Mouse (Mus musculus) neural tube, embryonic 11.5 days (tissue): ENCODE results near the gene Bola1. TPM values are rescaled to one million over a fixed set of nuclear protein-coding genes. Genes with fewer than 3 reads are reported as not detected.
"Not testable (repeated sequence)": the region's sequence is repeated elsewhere in the genome, so short reads cannot be mapped to it uniquely, and the experiment has no call there.

Source experiments
- ATAC-seq: fragments of 200-750 bp; cut with Nextera tagmentation; 2 replicates; pipeline ENCODE4 v1.8.0; 2017; ENCODE audit warnings: moderate number of reproducible peaks, mild to moderate bottlenecking, moderate TSS enrichment, moderate library complexity; ENCODE audit not compliant: insufficient read depth, low FRiP score, low TSS enrichment
- DNase-seq: peaks from one replicate; pipeline ENCODE4 v3.0.0-alpha.2; 2015; ENCODE audit warnings: low spot score
- H3K27ac ChIP-seq: fragments of 300-500 bp; sonication (generic); 2 replicates; pipeline ENCODE4 v1.5.1; 2014; ENCODE audit warnings: low read depth, mild to moderate bottlenecking, low read length
- H3K27me3 ChIP-seq: fragments of 300-500 bp; sonication (generic); 2 replicates; pipeline ENCODE4 v1.6.1; 2014; ENCODE audit warnings: mild to moderate bottlenecking, low read length, mixed read lengths; ENCODE audit not compliant: control insufficient read depth, insufficient read depth
- H3K36me3 ChIP-seq: fragments of 300-500 bp; sonication (generic); 2 replicates; pipeline ENCODE4 v1.6.1; 2014; ENCODE audit warnings: mild to moderate bottlenecking, low read length, moderate library complexity, mixed read lengths; ENCODE audit not compliant: control insufficient read depth, insufficient read depth
- H3K4me1 ChIP-seq: fragments of 300-500 bp; sonication (generic); 2 replicates; pipeline ENCODE4 v1.6.1; 2014; ENCODE audit warnings: low read length, mixed read lengths; ENCODE audit not compliant: control insufficient read depth, insufficient read depth
- H3K4me2 ChIP-seq: fragments of 300-500 bp; sonication (generic); 2 replicates; pipeline ENCODE4 v1.6.1; 2014; ENCODE audit warnings: low read depth, mild to moderate bottlenecking, moderate library complexity
- H3K4me3 ChIP-seq: fragments of 300-500 bp; sonication (generic); 2 replicates; pipeline ENCODE4 v1.5.1; 2014; ENCODE audit warnings: low read depth, low read length
- H3K9ac ChIP-seq: fragments of 300-500 bp; sonication (generic); 2 replicates; pipeline ENCODE4 v1.6.1; 2014; ENCODE audit warnings: mild to moderate bottlenecking, low read length
- H3K9me3 ChIP-seq: fragments of 300-500 bp; sonication (generic); 2 replicates; pipeline ENCODE4 v1.6.1; 2016; ENCODE audit warnings: low read length; ENCODE audit not compliant: control insufficient read depth
- WGBS: fragments of 180-500 bp; shearing (Covaris S2); extraction: QIAGEN DNeasy Blood & Tissue Kit; methylation state at CpG from one replicate; pipeline ENCODE4 v1.1.7; 2014; 5-methylcytosine and 5-hydroxymethylcytosine counted together
- polyA plus RNA-seq: library from polyadenylated mRNA; unstranded; fragments of >200 nt; fragmentation: Nextera tagmentation; extraction: Ambion mirVana; gene quantifications from 2 replicates; pipeline ENCODE4 v1.2.1, GENCODE M21; 2014

Bola1 gene
- polyA plus RNA-seq, 1 experiment from 2014 or later, result 70.4 TPM

- H3K27ac ChIP-seq, result peak overlapping the region; percentile 86; the same call in 1 of the 2 replicates
- H3K9ac ChIP-seq, result peak overlapping the region; percentile 7; the same call in 1 of the 2 replicates
- peaks cover 7% of the 10 kb centered on the region; the same call in 1 of the 2 replicates for H3K4me1 ChIP-seq
- ATAC-seq (no peak), DNase-seq (no peak)
- H3K4me3 ChIP-seq, result no peak overlapping the region
- H3K27me3 ChIP-seq, result no peaks in the 10 kb centered on the region
- H3K9me3 ChIP-seq, result no peaks in the 10 kb centered on the region
- no peaks in the 10 kb centered on the region for H3K36me3 ChIP-seq
- WGBS, result 83% methylated on average over 7 of the region's 7 CpGs
- H3K4me2 ChIP-seq, result peak overlapping the region; percentile 56; the same call in 1 of the 2 replicates
These were observed 24.5 kb upstream of the Bola1 start for GRCm38 (mm10) chr3:96243921-96244572.

- Histone ChIP-seq H3K4me3 (no peak overlapping the region), H3K27ac (peak overlapping the region; percentile 63), H3K27me3 (no peaks in the 10 kb centered on the region), H3K9ac (peak overlapping the region; percentile 20), H3K4me1 (peaks cover 13% of the 10 kb centered on the region), H3K9me3 (no peaks in the 10 kb centered on the region), H3K4me2 (peak overlapping the region; percentile 31), H3K36me3 (no peaks in the 10 kb centered on the region)
- no peak for ATAC-seq
- no peak for DNase-seq
- WGBS, result 78% methylated on average over 9 of the region's 9 CpGs
These were observed 21.3 kb upstream of the Bola1 start for GRCm38 (mm10) chr3:96240799-96241197.

- H3K27me3 ChIP-seq, H3K36me3 ChIP-seq, H3K9me3 ChIP-seq: not testable (repeated sequence)
- peaks cover 13% of the 10 kb centered on the region for H3K4me1 ChIP-seq
- peak within 1 kb of the TSS; percentile 13 for H3K4me3 ChIP-seq
- 5% methylated on average over 25 of the region's 85 CpGs for WGBS
- H3K9ac ChIP-seq, result peak within 1 kb of the TSS; percentile 20
- peak; percentile 75 for DNase-seq
- peak; percentile 84 for ATAC-seq
- H3K27ac ChIP-seq, result peak within 1 kb of the TSS; percentile 63
- H3K4me2 ChIP-seq, result peak within 1 kb of the TSS; percentile 31
These were observed 20.7 kb upstream of the Bola1 start, which contains the start of gene Hist2h2aa2 for GRCm38 (mm10) chr3:96239949-96240798. TSS of gene Hist2h2aa2 (minus strand) at chr3:96240276.

GRCm38 (mm10) chr3:96238954-96239793, 19.7 kb upstream of the Bola1 start, which contains the start of gene Hist2h3c2:
TSS of gene Hist2h3c2 (minus strand) at chr3:96239127.
- peak within 1 kb of the TSS; percentile 82 for H3K9ac ChIP-seq
- peak within 1 kb of the TSS; percentile 84 for H3K27ac ChIP-seq
- ATAC-seq, result peak; percentile 91
- H3K4me2 ChIP-seq, result peak within 1 kb of the TSS; percentile 51
- H3K9me3 ChIP-seq, H3K36me3 ChIP-seq, H3K27me3 ChIP-seq, DNase-seq: not testable (repeated sequence)
- H3K4me3 ChIP-seq, result peak within 1 kb of the TSS; percentile 42
- H3K4me1 ChIP-seq, result peaks cover 10% of the 10 kb centered on the region
- 0% methylated on average over 19 of the region's 68 CpGs for WGBS

GRCm38 (mm10) chr3:96237904-96238511, 18.5 kb upstream of the Bola1 start:
- DNase-seq, result peak; percentile 49

GRCm38 (mm10) chr3:96237335-96237903, 17.9 kb upstream of the Bola1 start:
- peak; percentile 43 for DNase-seq
- peak overlapping the region; percentile 84 for H3K27ac ChIP-seq
- peak overlapping the region; percentile 51 for H3K4me2 ChIP-seq
- H3K4me3 ChIP-seq, result peak overlapping the region; percentile 42
- WGBS, result 28% methylated on average over 7 of the region's 7 CpGs
- H3K27me3 ChIP-seq, result no peaks in the 10 kb centered on the region
- H3K9me3 ChIP-seq, result no peaks in the 10 kb centered on the region
- no peaks in the 10 kb centered on the region for H3K36me3 ChIP-seq
- H3K9ac ChIP-seq, result peak overlapping the region; percentile 82
- no peak for ATAC-seq
- peaks cover 9% of the 10 kb centered on the region for H3K4me1 ChIP-seq

More at GRCm38 (mm10) chr3:96237904-96238511, 18.5 kb upstream of the Bola1 start:
- Histone ChIP-seq H3K4me1 (peaks cover 9% of the 10 kb centered on the region), H3K9me3 (no peaks in the 10 kb centered on the region), H3K27me3 (no peaks in the 10 kb centered on the region), H3K9ac (peak overlapping the region; percentile 82), H3K36me3 (no peaks in the 10 kb centered on the region), H3K4me3 (peak overlapping the region; percentile 42), H3K4me2 (peak overlapping the region; percentile 51), H3K27ac (peak overlapping the region; percentile 84)
- WGBS, result 0% methylated on average over 12 of the region's 12 CpGs
- ATAC-seq, result no peak

- Histone ChIP-seq H3K27ac (no peak overlapping the region), H3K4me3 (peak overlapping the region; percentile 42), H3K9ac (peak overlapping the region; percentile 82), H3K4me2 (peak overlapping the region; percentile 51), H3K36me3 (no peaks in the 10 kb centered on the region), H3K27me3 (no peaks in the 10 kb centered on the region), H3K9me3 (no peaks in the 10 kb centered on the region), H3K4me1 (peaks cover 9% of the 10 kb centered on the region)
- WGBS, result 84% methylated on average over 4 of the region's 4 CpGs
- DNase-seq, result no peak
- ATAC-seq, result no peak
These were observed 17.4 kb upstream of the Bola1 start for GRCm38 (mm10) chr3:96236834-96237334.
